Mouse (Mus musculus) urinary bladder, postnatal 14 days (tissue): ENCODE results near the gene Nav1.

Experiments used
- DNase-seq: peaks from one replicate; pipeline ENCODE4 v3.0.0; 2021; ENCODE audit warnings: low spot score

The Nav1 gene

GRCm38 (mm10) chr1:135441861-135442260 is 165.2 kb downstream of the Nav1 start:
- no peak for DNase-seq

DNA sequence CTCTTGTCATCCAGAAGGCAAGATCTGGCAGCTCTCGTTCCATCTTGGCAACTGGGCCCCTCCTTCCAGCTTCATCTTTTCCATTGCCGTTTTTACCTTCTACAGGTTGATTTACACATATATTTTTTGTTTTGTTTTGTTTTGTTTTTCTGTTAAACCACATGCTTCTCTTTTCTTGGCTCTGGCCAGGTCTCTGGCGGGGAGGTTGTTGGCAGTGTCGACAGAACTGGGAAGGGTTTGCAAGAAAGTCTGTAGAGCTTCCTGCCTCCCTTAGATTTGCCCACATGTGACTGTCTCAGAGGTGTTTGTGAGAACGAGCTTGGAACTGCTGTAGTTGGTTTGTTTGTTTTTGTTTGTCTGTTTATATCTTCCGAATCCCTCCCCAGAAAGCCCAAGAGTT is 166.1 kb downstream of the Nav1 start:
- DNase-seq: no peak

DNA sequence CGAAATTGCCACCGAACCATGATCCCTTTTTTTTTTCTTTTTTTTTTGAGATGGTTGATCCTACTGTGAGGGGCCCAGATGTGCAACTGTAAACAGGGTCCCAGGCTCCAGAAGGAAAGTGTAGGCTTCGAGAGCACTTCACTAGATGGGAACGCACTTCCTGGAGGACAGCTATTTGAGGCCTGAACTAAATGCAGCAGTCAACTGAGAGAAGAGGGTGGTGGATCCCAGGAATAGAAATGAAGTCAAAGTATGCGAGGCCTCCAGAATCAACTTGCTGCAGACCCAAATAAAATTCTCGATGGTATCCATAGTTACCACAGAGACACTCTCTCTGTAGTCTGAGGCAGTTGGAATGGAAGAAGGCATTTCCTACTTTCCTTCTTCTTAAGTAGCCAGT is 168.3 kb downstream of the Nav1 start:
- DNase-seq: no peak

GRCm38 (mm10) chr1:135435823-135436222 is 171.3 kb downstream of the Nav1 start:
- no peak for DNase-seq

DNA sequence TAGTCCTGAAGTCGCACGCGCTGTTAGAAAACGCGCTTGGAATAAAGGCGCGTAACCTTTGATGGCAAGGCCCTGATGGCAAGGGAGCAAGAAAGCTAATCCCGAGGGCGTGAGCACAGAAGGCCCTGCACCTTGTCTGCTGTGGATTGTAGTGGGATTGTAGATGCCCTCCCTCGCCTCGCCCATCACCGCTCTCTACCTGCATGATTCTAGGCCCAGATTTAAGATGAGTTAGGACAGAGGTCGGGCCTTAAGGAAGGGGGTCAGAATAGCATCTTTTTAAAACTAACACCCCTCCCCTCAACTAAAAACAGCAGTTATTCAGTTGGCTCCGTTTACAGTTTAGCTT is 176.5 kb downstream of the Nav1 start:
- no peak for DNase-seq

- peak; percentile 93 for DNase-seq
These were observed 177.0 kb downstream of the Nav1 start, which contains the start of gene Ipo9 for GRCm38 (mm10) chr1:135429901-135430668. Gene Ipo9 (minus strand): TSS chr1:135430499.

DNA sequence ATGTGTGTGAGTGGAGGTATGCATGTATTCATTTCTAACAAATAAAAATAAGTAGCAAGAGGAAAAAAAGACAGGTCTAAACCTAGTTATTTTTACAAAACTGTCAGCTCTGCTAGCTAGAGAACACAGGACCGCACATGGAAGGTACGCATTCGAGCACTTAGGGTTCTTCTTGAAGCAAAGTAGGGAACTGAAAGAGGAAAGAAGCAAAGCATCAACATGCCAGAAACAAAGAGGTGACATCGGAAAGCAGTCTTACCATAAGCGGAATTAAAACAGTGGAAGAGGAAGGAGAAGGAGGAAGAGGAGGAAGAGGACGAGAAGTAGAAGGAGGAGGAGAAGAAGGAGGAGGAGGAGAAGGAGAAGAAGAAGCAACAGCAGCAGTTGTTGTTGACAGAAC is 179.7 kb downstream of the Nav1 start:
- DNase-seq: no peak

GRCm38 (mm10) chr1:135426645-135427044 is 180.4 kb downstream of the Nav1 start:
- DNase-seq: no peak

DNA sequence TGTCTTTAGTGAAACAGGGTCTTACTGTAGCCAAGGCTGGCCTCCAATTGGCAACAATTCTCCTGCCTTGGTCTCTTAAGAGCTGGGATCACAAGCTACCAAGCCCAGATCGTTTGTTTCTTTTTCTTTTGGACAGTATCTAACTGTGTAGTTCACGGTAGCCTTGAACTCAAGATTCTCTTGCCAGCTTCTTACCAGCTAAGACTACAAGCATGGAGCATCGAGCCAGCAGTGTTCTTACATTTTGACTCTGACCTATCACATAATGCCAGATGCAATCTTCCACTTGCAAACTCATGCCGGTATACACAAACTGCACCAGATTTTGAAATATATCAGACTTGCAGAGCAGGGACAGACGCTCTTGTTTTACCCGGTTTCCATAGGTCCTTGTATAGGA is 184.3 kb downstream of the Nav1 start:
- DNase-seq: no peak

- peak; percentile 14 for DNase-seq
These were observed 193.1 kb downstream of the Nav1 start for GRCm38 (mm10) chr1:135413996-135414395.

GRCm38 (mm10) chr1:135412130-135412529 is 195.0 kb downstream of the Nav1 start:
- DNase-seq: no peak

DNA sequence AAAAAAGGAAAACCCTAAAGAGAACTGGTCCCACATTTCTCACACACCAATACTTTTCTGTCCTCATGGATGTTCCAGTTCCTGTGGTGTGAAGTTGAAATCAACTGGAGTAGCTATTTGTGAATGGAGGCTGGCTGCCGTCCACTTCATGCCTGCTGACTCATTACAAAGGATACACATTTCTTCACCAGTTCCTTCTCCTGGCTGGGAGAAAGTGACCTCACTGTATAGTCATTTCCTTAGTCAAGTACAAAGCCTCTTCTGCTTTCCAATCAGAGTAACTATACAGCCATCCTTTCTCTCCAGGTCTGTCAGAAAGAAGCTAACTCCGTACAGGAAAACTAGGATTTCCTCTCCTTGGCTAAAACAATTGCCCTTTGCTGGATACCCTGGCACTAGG is 196.1 kb downstream of the Nav1 start:
- peak; percentile 56 for DNase-seq

DNA sequence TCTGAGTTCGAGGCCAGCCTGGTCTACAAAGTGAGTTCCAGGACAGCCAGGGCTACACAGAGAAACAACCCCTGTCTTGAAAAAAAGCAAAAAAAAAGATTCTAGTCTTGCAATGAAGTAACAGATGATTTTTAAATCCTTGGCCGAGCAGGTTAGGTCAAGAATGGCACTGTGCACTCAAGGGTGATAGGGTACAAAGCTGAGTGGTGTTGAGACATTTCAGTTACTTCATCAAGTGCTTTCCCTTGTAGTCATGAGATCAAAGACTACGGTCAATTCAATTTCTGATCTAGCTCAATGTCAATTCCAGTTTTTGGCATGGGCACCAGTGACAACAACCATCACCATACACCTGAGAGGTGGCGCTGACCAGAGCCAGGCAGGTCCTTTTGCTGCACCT is 198.1 kb downstream of the Nav1 start:
- no peak for DNase-seq

- no peak for DNase-seq
These were observed 201.7 kb downstream of the Nav1 start for GRCm38 (mm10) chr1:135405356-135405755.

- DNase-seq: no peak
These were observed 205.5 kb downstream of the Nav1 start for GRCm38 (mm10) chr1:135401452-135402110.

DNA sequence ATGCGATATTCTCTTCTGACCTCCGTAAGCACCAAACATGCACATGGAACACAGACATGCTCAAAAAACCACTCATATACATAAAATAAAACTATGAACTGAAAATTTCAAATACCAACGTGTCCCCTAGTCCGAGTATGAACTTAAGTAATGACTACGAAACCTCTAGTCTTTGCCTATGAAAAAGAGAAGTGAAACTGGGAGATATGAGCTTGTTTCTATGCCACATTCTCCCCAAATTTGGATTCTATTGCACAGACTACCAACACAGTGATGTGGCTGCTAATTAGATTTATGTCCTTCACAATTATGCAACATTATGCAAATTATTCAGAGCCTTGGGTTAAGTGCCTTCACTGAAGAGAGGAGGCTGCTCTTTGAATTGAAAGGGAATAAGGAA is 207.6 kb downstream of the Nav1 start:
- DNase-seq: no peak

GRCm38 (mm10) chr1:135385161-135385560 is 221.9 kb downstream of the Nav1 start:
- no peak for DNase-seq
